ENCODE assay signal across 24 mouse cellular contexts in genomic region chr2:83684691-83685090, GRCm38 (mm10).
"Had no signal": no experiment of that assay in that cellular context is flagged by ENCODE, and none has a peak within 500 bp of the region (broad histone marks: within the 10 kb centered on the region; RNA-seq: fewer than 3 reads in every experiment).

No protein-coding gene starts in this region.

- H3K27me3 ChIP-seq: heart, embryonic 13.5 days; heart, embryonic 15.5 days; hindbrain, embryonic 13.5 days; hindbrain, embryonic 15.5 days; kidney, embryonic 15.5 days; limb, embryonic 13.5 days; limb, embryonic 15.5 days; liver, embryonic 13.5 days had no signal

- DNase-seq: gastrocnemius, postnatal 14 days; gastrocnemius, postnatal 36 days; heart, adult 18-20 months; heart, postnatal 14 days; heart, postnatal 36 days; kidney, adult 11 months; kidney, adult 2 months; kidney, adult 9 months; kidney, postnatal 14 days; kidney, postnatal 36 days; layer of hippocampus, adult 9-11 months; layer of hippocampus, postnatal 36 days; left cerebral cortex, postnatal 4 days; liver, embryonic 13.5 days had no signal

- H3K4me1 ChIP-seq: heart, embryonic 10.5 days; heart, embryonic 15.5 days; hindbrain, embryonic 13.5 days; hindbrain, embryonic 15.5 days; limb, embryonic 13.5 days; limb, embryonic 15.5 days had no signal

- H3K27ac ChIP-seq: heart, embryonic 10.5 days; heart, embryonic 13.5 days; heart, embryonic 15.5 days; hindbrain, embryonic 13.5 days; hindbrain, embryonic 15.5 days; hindbrain, postnatal 0 days; kidney, embryonic 15.5 days; kidney, postnatal 0 days; limb, embryonic 13.5 days; limb, embryonic 15.5 days; liver, embryonic 13.5 days had no signal

- H3K9ac ChIP-seq: heart, embryonic 13.5 days; heart, embryonic 15.5 days; hindbrain, embryonic 13.5 days; hindbrain, embryonic 15.5 days; kidney, embryonic 15.5 days; limb, embryonic 13.5 days; limb, embryonic 15.5 days; liver, embryonic 13.5 days had no signal

- H3K36me3 ChIP-seq: heart, embryonic 13.5 days; heart, embryonic 15.5 days; hindbrain, embryonic 15.5 days; kidney, embryonic 15.5 days; limb, embryonic 13.5 days; limb, embryonic 15.5 days; liver, embryonic 13.5 days had no signal

- ATAC-seq: hindbrain, postnatal 0 days had no signal

- H3K4me3 ChIP-seq: heart, embryonic 10.5 days; heart, embryonic 13.5 days; heart, embryonic 15.5 days; hindbrain, embryonic 13.5 days; hindbrain, embryonic 15.5 days; kidney, embryonic 15.5 days; limb, embryonic 13.5 days; limb, embryonic 15.5 days; liver, embryonic 13.5 days had no signal

- H3K4me2 ChIP-seq: heart, embryonic 13.5 days; heart, embryonic 15.5 days; hindbrain, embryonic 13.5 days; hindbrain, embryonic 15.5 days; kidney, embryonic 15.5 days; limb, embryonic 13.5 days; limb, embryonic 15.5 days; liver, embryonic 13.5 days had no signal

- H3K9me3 ChIP-seq: heart, embryonic 10.5 days; heart, embryonic 15.5 days; kidney, embryonic 15.5 days; limb, embryonic 13.5 days; limb, embryonic 15.5 days; liver, embryonic 13.5 days had no signal
